Comparison of ENCODE assay signal across 26 mouse cellular contexts in genomic region chr19:53748236-53748775, GRCm38 (mm10).
DNase-seq lines count a peak whose midpoint lies in the region; TF ChIP-seq lines count a peak whose summit lies in the region.
"Had no signal": no experiment of that assay in that cellular context is flagged by ENCODE, and none has a peak within 500 bp of the region (broad histone marks: within the 10 kb centered on the region; RNA-seq: fewer than 3 reads in every experiment).

No protein-coding gene starts in this region.

- no peak for TF ChIP-seq RAD21 in MEL (IDR thresholded peaks at IDR 0.05; ENCODE audit: low read depth, low read length)

- no peak for TF ChIP-seq CTCF in MEL (IDR thresholded peaks at IDR 0.05 in 2 of 3, conservative IDR thresholded peaks at IDR 0.05 in 1 of 3; ENCODE audit: control insufficient read depth in 1 of 3, insufficient read depth in 1 of 3, low read depth in 2 of 3, low read length in 3 of 3, poor library complexity in 1 of 3, severe bottlenecking in 1 of 3)
- no peak for TF ChIP-seq CTCF in thymus, adult 2 months (IDR thresholded peaks at IDR 0.05; ENCODE audit: borderline replicate concordance, control insufficient read depth, extremely low read depth, insufficient read depth, low read length, poor library complexity)

- H3K9ac ChIP-seq in MEL (ENCODE audit: control insufficient read depth, low read depth, low read length, poor library complexity, severe bottlenecking), result no peak overlapping the region
- H3K9ac ChIP-seq: heart, embryonic 15.5 days; hindbrain, embryonic 15.5 days; liver, embryonic 14.5 days; lung, embryonic 14.5 days; midbrain, embryonic 12.5 days; neural tube, embryonic 12.5 days had no signal

- no peaks in the 10 kb centered on the region for H3K79me2 ChIP-seq in MEL (ENCODE audit: control insufficient read depth, insufficient read depth, low read length, poor library complexity)

- H3K4me3 ChIP-seq in MEL (ENCODE audit: control insufficient read depth in 1 of 2, insufficient read depth in 1 of 2, low read depth in 2 of 2, low read length in 2 of 2), result no peak overlapping the region
- H3K4me3 ChIP-seq in thymus, adult 2 months (ENCODE audit: control insufficient read depth, insufficient read depth, low read length), result no peak overlapping the region
- H3K4me3 ChIP-seq: heart, embryonic 15.5 days; hindbrain, embryonic 15.5 days; midbrain, embryonic 12.5 days; myocyte; neural tube, embryonic 12.5 days had no signal

- no peaks in the 10 kb centered on the region for H3K27me3 ChIP-seq in MEL (ENCODE audit: control insufficient read depth in 1 of 2, insufficient read depth in 2 of 2, low read length in 2 of 2)
- H3K27me3 ChIP-seq in thymus, adult 2 months (ENCODE audit: control insufficient read depth, insufficient read depth, low read length), result no peaks in the 10 kb centered on the region
- H3K27me3 ChIP-seq: heart, embryonic 15.5 days; hindbrain, embryonic 15.5 days; midbrain, embryonic 12.5 days; neural tube, embryonic 12.5 days had no signal

- no peak for TF ChIP-seq EP300 in MEL (IDR thresholded peaks at IDR 0.05; ENCODE audit: low read depth in 1 of 2, low read length in 2 of 2)

- 0 out of 4 replicates have a peak, but pooled peaks cover 0 to 5% of the 10 kb centered on the region in 2 experiments for H3K4me1 ChIP-seq in MEL (ENCODE audit: control insufficient read depth in 1 of 2, insufficient read depth in 2 of 2, low read length in 2 of 2)
- H3K4me1 ChIP-seq in thymus, adult 2 months (replicated peaks; ENCODE audit: control insufficient read depth, insufficient read depth, low read length), result no peaks in the 10 kb centered on the region
- H3K4me1 ChIP-seq: hindbrain, embryonic 15.5 days; neural tube, embryonic 12.5 days had no signal

- peak; percentile 63 for DNase-seq in gastrocnemius, postnatal 25 days
- DNase-seq in gastrocnemius, postnatal 14 days, result no peak
- no peak for DNase-seq in MEL (ENCODE audit: low read depth, low spot score)
- peak; percentile 44 for DNase-seq in gonadal fat pad, adult 2 months (ENCODE audit: low read depth)
- peak; percentile 90 for DNase-seq in skeletal muscle tissue, adult 2 months (ENCODE audit: low read depth, low spot score)
- DNase-seq in frontal cortex, postnatal 10 days (ENCODE audit: low spot score in 2 of 2), result no peak
- DNase-seq in thymus, adult 2 months, result no peak
- DNase-seq: adrenal gland, postnatal 14 days; cerebellum, adult 11 months; cerebellum, adult 9-10 months; cerebellum, postnatal 36 days; kidney, adult 9 months; kidney, postnatal 10 days; liver; lung, embryonic 14.5 days; lung, postnatal 14 days; right cerebral cortex, adult 18-20 months; thymus, adult 18-20 months; thymus, postnatal 36 days had no signal

- WGBS in thymus, adult 2 months, result 54% methylated on average over 13 of the region's 13 CpGs

- no peaks in the 10 kb centered on the region for H3K9me3 ChIP-seq in MEL (replicated peaks; ENCODE audit: insufficient read depth, low read length)
- H3K9me3 ChIP-seq: heart, embryonic 15.5 days; hindbrain, embryonic 15.5 days; midbrain, embryonic 12.5 days; neural tube, embryonic 12.5 days had no signal

- no peak for TF ChIP-seq POLR2A in MEL (IDR thresholded peaks at IDR 0.05; ENCODE audit: control insufficient read depth in 1 of 2, insufficient read depth in 1 of 2, low read depth in 1 of 2, low read length in 2 of 2, poor library complexity in 1 of 2)
- TF ChIP-seq POLR2A in thymus, adult 2 months (IDR thresholded peaks at IDR 0.05; ENCODE audit: control insufficient read depth, extremely low read depth, insufficient read depth, low read length, poor library complexity), result no peak

- H3K36me3 ChIP-seq in MEL (ENCODE audit: control insufficient read depth in 1 of 2, insufficient read depth in 2 of 2, low read length in 2 of 2), result peaks cover 0 to 1% of the 10 kb centered on the region in 2 experiments; a peak in 1 of 4 replicates
- H3K36me3 ChIP-seq in thymus, adult 2 months (ENCODE audit: control insufficient read depth, insufficient read depth, low read length), result no peaks in the 10 kb centered on the region
- H3K36me3 ChIP-seq: heart, embryonic 15.5 days; hindbrain, embryonic 15.5 days; midbrain, embryonic 12.5 days; neural tube, embryonic 12.5 days had no signal

- no peak overlapping the region for H3K27ac ChIP-seq in MEL (ENCODE audit: control insufficient read depth, low read depth, low read length)
- H3K27ac ChIP-seq in thymus, adult 2 months (ENCODE audit: control insufficient read depth, insufficient read depth, low read length), result no peak overlapping the region
- H3K27ac ChIP-seq: heart, embryonic 15.5 days; hindbrain, embryonic 15.5 days; liver, embryonic 14.5 days; midbrain, embryonic 12.5 days; neural tube, embryonic 12.5 days; stomach, postnatal 0 days had no signal

- intact Hi-C loops in gastrocnemius, postnatal 14 days (cut with DNase I; ENCODE audit: low total_unique reads), result no loop called here

TF ChIP-seq in MEL, 35 proteins besides CTCF, POLR2A, EP300 and RAD21:
- TF ChIP-seq USF1 (IDR thresholded peaks at IDR 0.05; ENCODE audit: low read depth, low read length), result peak; percentile 33; the same call in 1 of the 2 replicates
- no peak for TF ChIP-seq MAX (IDR thresholded peaks at IDR 0.05; ENCODE audit: low read length)
- TF ChIP-seq TCF12 (IDR thresholded peaks at IDR 0.05; ENCODE audit: low read depth, low read length), result no peak
- no peak for TF ChIP-seq MEF2A (IDR thresholded peaks at IDR 0.05; ENCODE audit: extremely low read depth, insufficient replicate concordance, low read depth, low read length, poor library complexity, severe bottlenecking)

Comparison
In these comparisons a context has a peak if more than half of its experiments do, and no peak if none do; other contexts are left out.
1. DNase-seq: peak in gastrocnemius, postnatal 25 days (single experiment), gonadal fat pad, adult 2 months (single experiment) and skeletal muscle tissue, adult 2 months (single experiment); none in gastrocnemius, postnatal 14 days (single experiment), MEL (single experiment), frontal cortex, postnatal 10 days (0 of 2) and thymus, adult 2 months (single experiment).